Mouse (Mus musculus) olfactory bulb, adult 2 months (tissue): ENCODE results near the gene Krt71. TPM values are rescaled to one million over a fixed set of nuclear protein-coding genes. Genes with fewer than 3 reads are reported as not detected.
"Not testable (repeated sequence)": the region's sequence is repeated elsewhere in the genome, so short reads cannot be mapped to it uniquely, and the experiment has no call there.

ENCODE experiments used
- H3K27ac ChIP-seq: fragments of 200-500 bp; 2 replicates; pipeline ENCODE4 v1.5.1; 2012; ENCODE audit warnings: low read depth, low read length; ENCODE audit not compliant: insufficient read depth
- H3K4me1 ChIP-seq: fragments of 200-500 bp; 2 replicates; pipeline ENCODE4 v1.6.1; 2012; ENCODE audit warnings: low read length; ENCODE audit not compliant: control insufficient read depth, insufficient read depth
- H3K4me3 ChIP-seq: fragments of 200-500 bp; 2 replicates; pipeline ENCODE4 v1.5.1; 2012; ENCODE audit warnings: mild to moderate bottlenecking, low read depth, low read length, moderate library complexity; ENCODE audit not compliant: insufficient read depth
- CTCF ChIP-seq: fragments of 200-500 bp; IDR thresholded peaks from 2 replicates; pipeline ENCODE4 v1.5.1; 2012; ENCODE audit warnings: low read depth, mild to moderate bottlenecking, low read length, moderate library complexity; ENCODE audit not compliant: insufficient read depth
- POLR2A ChIP-seq: fragments of 200-500 bp; IDR thresholded peaks from 2 replicates; pipeline ENCODE4 v1.6.1; 2012; ENCODE audit warnings: mild to moderate bottlenecking, low read depth, low read length, moderate library complexity; ENCODE audit not compliant: insufficient read depth
- WGBS: fragments of 180-500 bp; shearing (Covaris S2); methylation state at CpG from one replicate; pipeline ENCODE4 v1.1.7; 2018; 5-methylcytosine and 5-hydroxymethylcytosine counted together
- polyA plus RNA-seq: library from polyadenylated mRNA; stranded (reverse); fragments of >200 nt; gene quantifications from 2 replicates; pipeline ENCODE4 v1.2.4, GENCODE M21; 2012; ENCODE audit warnings: low replicate concordance; ENCODE audit not compliant: missing spikeins, insufficient read depth, insufficient read length

The Krt71 gene
- polyA plus RNA-seq, 1 experiment: not detected

DNA sequence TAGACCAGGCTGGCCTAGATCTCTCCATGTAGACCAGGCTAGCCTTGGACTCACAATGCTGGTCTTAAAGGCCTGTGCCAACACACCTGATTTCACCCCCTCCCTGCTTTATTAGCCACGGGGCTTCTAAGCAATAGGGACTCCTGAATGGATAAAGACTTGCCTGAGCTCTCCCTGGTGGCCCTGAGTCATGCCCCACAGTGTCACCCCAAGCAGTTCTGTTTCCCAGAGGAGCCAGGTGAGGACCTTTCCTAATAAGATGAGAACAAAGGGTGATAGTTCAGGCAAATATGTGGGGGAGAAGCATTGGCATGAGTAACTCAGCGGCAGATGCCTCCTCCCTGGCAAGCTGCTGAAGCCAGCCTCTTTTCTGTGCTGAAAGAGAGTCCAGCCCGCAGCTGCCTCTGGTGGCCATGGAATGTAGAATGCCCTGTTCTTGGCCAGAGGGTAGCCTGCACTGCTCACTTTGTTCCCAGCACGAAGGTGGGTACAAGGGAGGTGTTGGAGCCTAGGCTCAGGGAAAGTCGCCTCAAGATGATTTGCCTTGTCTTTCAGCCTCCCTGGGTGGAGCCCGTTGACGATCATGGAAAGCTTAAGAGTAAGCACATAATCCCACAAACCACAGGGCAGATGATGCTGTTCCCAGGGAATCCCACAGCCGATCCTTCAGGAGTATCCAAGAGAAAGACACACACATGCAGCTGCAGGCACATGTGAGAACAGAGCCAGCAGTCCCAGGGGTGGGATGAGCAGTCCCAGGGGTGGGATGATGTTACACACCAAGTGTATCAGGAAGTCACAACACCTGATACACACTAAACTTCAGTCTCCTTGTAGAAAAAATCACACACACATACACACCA is 45.4 kb downstream of the Krt71 start:
- no peak overlapping the region for H3K27ac ChIP-seq
- no peak for TF ChIP-seq POLR2A
- no peak for TF ChIP-seq CTCF
- H3K4me3 ChIP-seq: no peak overlapping the region
- H3K4me1 ChIP-seq: no peaks in the 10 kb centered on the region
- 65% methylated on average over 8 of the region's 8 CpGs for WGBS

GRCm38 (mm10) chr15:101694207-101694606 is 48.7 kb downstream of the Krt71 start, which contains the start of gene Krt6a:
Gene Krt6a (minus strand): TSS chr15:101694307.
- Histone ChIP-seq H3K4me3 (no peak within 1 kb of the TSS), H3K4me1 (no peaks in the 10 kb centered on the region), H3K27ac (no peak within 1 kb of the TSS)
- 88% methylated on average over 5 of the region's 5 CpGs for WGBS
- no peak for TF ChIP-seq CTCF

DNA sequence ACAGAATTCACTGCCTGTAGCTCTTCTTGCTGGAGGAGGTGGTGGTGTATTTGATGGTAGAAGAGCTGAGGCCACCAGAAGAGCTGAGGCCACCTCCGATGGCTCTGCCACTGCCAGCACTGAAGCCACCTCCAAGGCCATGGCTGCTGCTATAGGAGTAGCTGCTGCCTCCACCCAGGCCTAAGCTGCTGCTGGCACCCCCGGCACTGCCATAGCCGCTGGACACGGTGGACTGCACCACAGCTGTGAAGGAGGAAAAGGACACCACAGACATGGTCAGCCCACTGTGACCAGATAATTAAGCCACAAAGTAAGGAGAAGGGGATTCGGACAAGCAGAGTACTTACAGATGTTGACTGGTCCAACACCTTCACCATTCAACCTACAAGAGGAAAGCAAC is 52.4 kb downstream of the Krt71 start:
- WGBS: 94% methylated on average over 5 of the region's 5 CpGs

GRCm38 (mm10) chr15:101688161-101688560 is 54.7 kb downstream of the Krt71 start:
- H3K27ac ChIP-seq: no peak overlapping the region
- no peaks in the 10 kb centered on the region for H3K4me1 ChIP-seq
- H3K4me3 ChIP-seq: no peak overlapping the region
- WGBS: 61% methylated on average over 2 of the region's 2 CpGs
- TF ChIP-seq CTCF: no peak
- no peak for TF ChIP-seq POLR2A

More for the DNA sequence above, 52.4 kb downstream of the Krt71 start:
- not testable (repeated sequence) for H3K27ac ChIP-seq, H3K4me1 ChIP-seq, H3K4me3 ChIP-seq

Other genes starting within 250 kb of the Krt71 start
- gene Gm49425, start 225.8 kb downstream of the Krt71 start, polyA plus RNA-seq: not detected in 2 replicates
- gene Krt84, start 210.3 kb downstream of the Krt71 start, polyA plus RNA-seq: not detected in 2 replicates
- gene Krt82, start 192.4 kb downstream of the Krt71 start, polyA plus RNA-seq: not detected in 2 replicates
- not detected in 2 replicates for gene Krt90, start 180.2 kb downstream of the Krt71 start, polyA plus RNA-seq
- gene Krt75, start 169.2 kb downstream of the Krt71 start, polyA plus RNA-seq: not detected in 2 replicates
- gene Gm5414, start 114.9 kb downstream of the Krt71 start, polyA plus RNA-seq: not detected in 2 replicates
- gene Gm5478, start 95.7 kb downstream of the Krt71 start, polyA plus RNA-seq: not detected in 2 replicates
- gene Krt6b, start 62.8 kb downstream of the Krt71 start, polyA plus RNA-seq: not detected in 2 replicates
- gene Krt6a, start 48.8 kb downstream of the Krt71 start, polyA plus RNA-seq: not detected in 2 replicates
- not detected in 2 replicates for gene Krt5, start 30.2 kb downstream of the Krt71 start, polyA plus RNA-seq
- gene Krt72, start 43.4 kb upstream of the Krt71 start, polyA plus RNA-seq: not detected in 2 replicates
- gene Krt73, start 59.2 kb upstream of the Krt71 start, polyA plus RNA-seq: not detected in 2 replicates
- not detected in 2 replicates for gene Krt2, start 75.1 kb upstream of the Krt71 start, polyA plus RNA-seq
- not detected in 2 replicates for gene Krt1, start 107.7 kb upstream of the Krt71 start, polyA plus RNA-seq
- not detected in 2 replicates for gene Krt77, start 126.6 kb upstream of the Krt71 start, polyA plus RNA-seq
- gene Krt76, start 149.8 kb upstream of the Krt71 start, polyA plus RNA-seq: not detected in 2 replicates
- not detected in 2 replicates for gene Krt4, start 181.6 kb upstream of the Krt71 start, polyA plus RNA-seq
- gene Krt79, start 197.2 kb upstream of the Krt71 start, polyA plus RNA-seq: not detected in 2 replicates
- not detected in 2 replicates for gene Krt78, start 211.2 kb upstream of the Krt71 start, polyA plus RNA-seq